Mouse (Mus musculus): ENCODE results near the gene L3hypdh.

- no peak for TF ChIP-seq CTCF (conservative IDR thresholded peaks at IDR 0.05 in 1 of 2, IDR thresholded peaks at IDR 0.05 in 1 of 2; ENCODE audit: low read depth in 2 of 2, low read length in 2 of 2)
- no peak for TF ChIP-seq UBTF (IDR thresholded peaks at IDR 0.05; ENCODE audit: low read depth, low read length)
- no peak for TF ChIP-seq MAX (IDR thresholded peaks at IDR 0.05; ENCODE audit: low read length)
- TF ChIP-seq ZMIZ1 (IDR thresholded peaks at IDR 0.05; ENCODE audit: low read depth, low read length): no peak
- TF ChIP-seq CHD2 (IDR thresholded peaks at IDR 0.05; ENCODE audit: low read length): no peak
- no peak for TF ChIP-seq EP300 (IDR thresholded peaks at IDR 0.05; ENCODE audit: low read length)
- TF ChIP-seq MYC (IDR thresholded peaks at IDR 0.05; ENCODE audit: low read depth, low read length): no peak
- TF ChIP-seq NELFE (IDR thresholded peaks at IDR 0.05; ENCODE audit: low read depth, low read length): no peak
- no peak for TF ChIP-seq RCOR1 (conservative IDR thresholded peaks at IDR 0.05; ENCODE audit: low read depth, low read length)
Measured at GRCm38 (mm10) chr12:72031171-72031570, 54.1 kb downstream of the L3hypdh start.
